Mouse (Mus musculus): ENCODE data around the gene Arid3b.

The Arid3b gene

DNA sequence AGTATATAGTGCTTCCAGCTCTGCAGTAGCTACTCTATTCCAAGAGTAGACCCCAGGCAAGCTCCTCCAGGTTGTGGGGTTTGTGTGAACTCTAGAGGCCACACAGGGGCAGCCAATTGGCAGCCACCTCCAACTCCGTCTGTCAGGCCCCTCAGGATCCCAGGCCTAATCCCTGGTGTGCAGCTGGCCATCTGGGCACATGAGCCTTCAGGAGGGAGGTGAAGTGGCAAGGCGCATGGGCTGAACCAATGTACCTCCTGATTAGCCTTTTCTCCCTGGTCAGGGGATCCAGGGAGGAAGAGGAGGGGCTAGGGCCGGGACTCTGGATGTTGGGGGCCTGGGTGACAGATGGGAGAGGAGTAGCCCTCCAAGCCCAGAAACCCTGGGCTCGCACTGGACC lies 60.9 kb downstream of the Arid3b start:
- DNase-seq (ENCODE audit: low spot score in 2 of 2): no peak

GRCm38 (mm10) chr9:57775026-57775425 lies 61.6 kb downstream of the Arid3b start:
- no peak for DNase-seq (ENCODE audit: low spot score in 2 of 2)

DNA sequence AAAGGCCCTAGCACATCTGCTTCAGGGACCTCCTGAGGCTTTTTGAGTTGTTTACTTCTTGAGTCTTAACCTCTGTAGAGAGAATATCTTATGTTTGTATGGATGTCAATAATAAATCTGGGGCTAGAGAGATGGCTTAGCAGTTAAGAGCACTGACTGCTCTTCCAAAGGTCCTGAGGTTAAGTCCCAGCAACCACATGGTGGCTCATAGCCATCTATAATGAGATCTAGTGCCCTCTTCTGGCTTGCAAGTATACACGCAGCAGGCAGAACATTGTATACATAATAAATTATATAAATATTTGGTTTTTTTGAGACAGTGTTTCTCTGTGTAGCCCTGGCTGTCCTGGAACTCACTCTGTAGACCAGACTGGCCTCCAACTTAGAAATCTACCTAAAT lies 62.4 kb downstream of the Arid3b start:
- no peak for DNase-seq (ENCODE audit: low spot score in 2 of 2)

DNA sequence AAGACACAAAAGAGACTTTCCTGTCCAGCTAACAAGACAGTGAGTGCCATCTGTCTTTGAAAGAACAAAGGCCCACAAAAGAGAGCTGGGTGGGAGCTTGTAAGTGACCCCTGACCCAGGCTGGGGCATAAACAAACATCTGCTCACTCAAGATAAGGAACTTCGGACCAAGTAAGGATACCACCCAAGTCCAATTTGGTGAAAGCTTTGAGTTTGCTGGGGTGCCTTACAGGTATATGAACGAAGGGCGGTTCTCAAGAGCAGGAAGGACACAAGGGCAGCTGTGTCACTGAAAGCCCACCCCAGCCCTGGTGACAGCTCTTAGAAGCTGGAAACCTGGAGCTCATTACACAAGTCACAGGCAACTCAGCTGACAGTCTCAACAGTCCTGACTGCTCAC lies 62.8 kb downstream of the Arid3b start:
- no peak for DNase-seq (ENCODE audit: low spot score in 2 of 2)

GRCm38 (mm10) chr9:57770836-57771235 lies 65.8 kb downstream of the Arid3b start:
- DNase-seq (ENCODE audit: low spot score in 2 of 2): no peak

- no peak for DNase-seq (ENCODE audit: low spot score in 2 of 2)
These were observed 66.4 kb downstream of the Arid3b start for GRCm38 (mm10) chr9:57770214-57770613.

GRCm38 (mm10) chr9:57769539-57770069 lies 67.0 kb downstream of the Arid3b start:
- DNase-seq (ENCODE audit: low spot score in 2 of 2): no peak

DNA sequence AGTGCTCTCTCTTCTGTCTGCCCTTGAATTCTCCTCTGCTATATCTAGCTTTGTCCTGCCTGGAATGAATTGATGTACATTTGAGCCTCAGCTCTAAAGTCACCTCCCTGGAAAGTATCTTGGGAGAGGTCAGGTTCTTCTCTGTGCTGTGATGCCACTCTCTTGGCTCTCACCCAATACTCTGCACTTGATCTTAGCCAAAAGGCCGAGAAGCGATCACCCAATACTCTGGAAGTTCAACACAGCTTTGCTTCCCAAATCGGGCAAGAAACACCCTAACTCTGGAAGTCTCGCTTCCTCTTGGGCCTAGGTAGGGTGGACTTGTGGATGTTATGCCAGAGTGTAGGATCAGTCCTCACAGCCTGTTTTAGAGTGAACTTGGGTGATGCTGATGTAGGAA lies 69.4 kb downstream of the Arid3b start:
- no peak for DNase-seq (ENCODE audit: low spot score in 2 of 2)

GRCm38 (mm10) chr9:57766431-57766830 lies 70.2 kb downstream of the Arid3b start:
- no peak for DNase-seq (ENCODE audit: low spot score in 2 of 2)

- DNase-seq (ENCODE audit: low spot score in 2 of 2): peak in 1 of 2 experiments; percentile 40
These were observed 70.9 kb downstream of the Arid3b start, which contains the start of gene Clk3 for GRCm38 (mm10) chr9:57765364-57766351. Gene Clk3, minus strand, starts transcription at chr9:57765860.

- peak; percentile 93 to 95 for DNase-seq (ENCODE audit: low spot score in 2 of 2)
These were observed 71.6 kb downstream of the Arid3b start for GRCm38 (mm10) chr9:57764974-57765363.

- peak; percentile 41 to 55 for DNase-seq (ENCODE audit: low spot score in 2 of 2)
These were observed 72.2 kb downstream of the Arid3b start for GRCm38 (mm10) chr9:57764147-57764973.

- no peak for DNase-seq (ENCODE audit: low spot score in 2 of 2)
These were observed 74.0 kb downstream of the Arid3b start for GRCm38 (mm10) chr9:57762563-57762991.

- no peak for DNase-seq (ENCODE audit: low spot score in 2 of 2)
These were observed 74.7 kb downstream of the Arid3b start for GRCm38 (mm10) chr9:57761563-57762551.

DNA sequence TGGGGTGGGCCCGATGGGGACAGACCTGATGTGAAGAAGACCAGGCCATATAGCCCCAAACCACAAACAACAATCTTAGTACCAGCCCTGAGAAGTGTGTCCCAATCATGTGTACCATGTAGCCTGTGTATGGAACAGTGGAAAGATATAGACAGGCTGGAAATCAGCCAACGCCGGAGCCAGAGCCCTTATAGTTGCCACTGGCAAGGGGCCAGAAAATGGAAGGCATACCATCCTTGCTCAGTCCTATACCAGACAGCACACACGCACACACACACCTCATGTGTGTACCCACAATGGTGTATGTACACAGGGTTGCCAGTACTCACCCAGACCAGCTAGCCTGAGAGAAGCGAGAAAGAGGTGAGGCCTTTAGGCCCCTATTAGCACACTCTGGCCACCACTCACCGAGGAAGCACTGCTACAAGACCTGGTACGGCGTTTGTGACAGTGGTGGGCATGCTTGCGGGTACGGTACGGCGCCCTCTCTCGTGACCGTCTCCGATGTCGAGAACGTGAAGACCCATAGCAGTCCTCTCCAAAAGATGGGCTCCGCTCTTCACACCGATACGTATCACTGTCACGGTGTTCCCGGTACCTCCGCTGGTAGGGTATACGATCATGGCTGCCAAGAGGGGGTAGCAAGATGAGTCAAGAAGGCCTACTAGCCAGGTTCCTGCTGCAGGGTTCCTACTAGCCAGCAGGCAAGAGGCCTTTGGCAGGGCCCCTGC lies 76.0 kb downstream of the Arid3b start:
- no peak for DNase-seq (ENCODE audit: low spot score in 2 of 2)

GRCm38 (mm10) chr9:57759289-57759688 lies 77.3 kb downstream of the Arid3b start:
- DNase-seq (ENCODE audit: low spot score in 2 of 2): peak; percentile 37 to 54

- DNase-seq (ENCODE audit: low spot score in 2 of 2): no peak
These were observed 78.1 kb downstream of the Arid3b start for GRCm38 (mm10) chr9:57758528-57758927.

DNA sequence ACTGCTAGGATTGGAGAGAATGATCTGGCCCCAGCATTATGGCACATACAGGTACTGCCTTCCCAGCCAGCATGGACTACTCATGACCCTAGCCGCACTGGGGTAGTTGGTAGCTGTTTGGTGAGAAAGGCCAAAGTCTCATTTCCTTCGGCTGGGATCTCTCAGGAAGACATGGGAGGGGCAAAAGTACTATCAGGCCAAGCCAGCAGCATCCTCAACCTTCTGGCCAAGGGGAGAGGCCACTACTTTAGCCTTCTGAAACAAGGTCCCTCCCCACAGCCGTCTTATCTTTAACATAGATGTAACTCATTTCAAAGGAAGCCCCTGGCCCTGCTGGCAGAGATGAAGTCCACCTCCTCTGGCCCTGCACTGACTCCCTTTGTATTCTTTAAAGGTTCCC lies 79.0 kb downstream of the Arid3b start:
- DNase-seq (ENCODE audit: low spot score in 2 of 2): no peak

DNA sequence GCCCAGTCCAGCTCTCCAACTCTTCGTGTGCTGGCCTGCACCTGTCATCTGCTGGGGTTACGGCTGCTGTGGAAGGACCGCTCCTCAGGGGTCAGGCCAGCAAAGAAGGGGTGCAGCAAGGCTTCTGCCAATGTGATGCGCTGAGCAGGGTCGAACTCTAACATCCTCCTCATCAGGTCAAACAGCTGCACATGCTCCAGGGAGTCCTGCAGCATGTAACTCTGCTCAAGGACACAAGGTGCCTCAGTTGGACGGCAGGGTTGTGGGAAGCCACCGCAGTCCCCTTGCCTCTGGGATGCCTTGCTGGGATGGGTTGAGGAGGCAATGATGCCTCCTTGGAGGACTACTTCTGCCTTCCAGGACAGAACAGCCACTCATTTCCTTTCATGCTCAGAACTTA lies 85.7 kb downstream of the Arid3b start:
- no peak for DNase-seq (ENCODE audit: low spot score in 2 of 2)

- no peak for DNase-seq (ENCODE audit: low spot score in 2 of 2)
These were observed 87.8 kb downstream of the Arid3b start for GRCm38 (mm10) chr9:57748831-57749230.

Measured in urinary bladder, adult 18-20 months (tissue).